Mouse (Mus musculus) MEL (cell line): Measurements from ENCODE around the gene Fam114a1. TPM values are rescaled to one million over a fixed set of nuclear protein-coding genes. Genes with fewer than 3 reads are reported as not detected.

ENCODE experiments used
- DNase-seq: peaks from one replicate; pipeline ENCODE4 v3.0.0; 2011; ENCODE audit warnings: low read depth, low spot score
- H3K27ac ChIP-seq: 2 replicates; pipeline ENCODE4 v1.5.1; 2012; ENCODE audit warnings: low read depth, mild to moderate bottlenecking, control low read depth, low read length, moderate library complexity; ENCODE audit not compliant: control insufficient read depth
- H3K27me3 ChIP-seq, 2 experiments: fragments of 150-350 bp in 1 of 2; sonication (generic) in 1 of 2; 2 replicates each; pipeline ENCODE4 v1.6.1; 2012; ENCODE audit warnings: low read length in 2 of 2, mild to moderate bottlenecking in 2 of 2, improper control_type of control experiment in 1 of 2, moderate library complexity in 1 of 2; ENCODE audit not compliant: insufficient read depth in 2 of 2, control insufficient read depth in 1 of 2
- H3K36me3 ChIP-seq, 2 experiments: 2 replicates each; pipeline ENCODE4 v1.6.1; 2012 to 2014; ENCODE audit warnings: low read length in 2 of 2, improper control_type of control experiment in 1 of 2, inconsistent platforms in 1 of 2, mild to moderate bottlenecking in 1 of 2; ENCODE audit not compliant: insufficient read depth in 2 of 2, control insufficient read depth in 1 of 2
- H3K4me1 ChIP-seq, 2 experiments: fragments of 150-350 bp in 1 of 2; sonication (generic) in 1 of 2; 2 replicates each; pipeline ENCODE4 v1.6.1; 2012; ENCODE audit warnings: low read length in 2 of 2, improper control_type of control experiment in 1 of 2, mild to moderate bottlenecking in 1 of 2; ENCODE audit not compliant: insufficient read depth in 2 of 2, control insufficient read depth in 1 of 2
- H3K4me3 ChIP-seq, 2 experiments: fragments of 150-350 bp in 1 of 2; sonication (generic) in 1 of 2; 2 replicates each; pipeline ENCODE4 v1.5.1; 2012; ENCODE audit warnings: low read depth in 2 of 2, low read length in 2 of 2, mild to moderate bottlenecking in 2 of 2, moderate library complexity in 2 of 2, control low read depth in 1 of 2, improper control_type of control experiment in 1 of 2; ENCODE audit not compliant: control insufficient read depth in 1 of 2, insufficient read depth in 1 of 2
- H3K79me2 ChIP-seq: 2 replicates; pipeline ENCODE4 v1.6.1; 2012; ENCODE audit warnings: mild to moderate bottlenecking, low read length, moderate library complexity; ENCODE audit not compliant: control insufficient read depth, poor library complexity, insufficient read depth
- H3K9ac ChIP-seq: 2 replicates; pipeline ENCODE4 v1.6.1; 2012; ENCODE audit warnings: low read depth, mild to moderate bottlenecking, control low read depth, low read length, moderate library complexity; ENCODE audit not compliant: control insufficient read depth, poor library complexity, severe bottlenecking
- H3K9me3 ChIP-seq: fragments of 150-350 bp; sonication (generic); replicated peaks from 2 replicates; pipeline ENCODE4 v1.6.1; 2012; ENCODE audit warnings: mild to moderate bottlenecking, low read length, improper control_type of control experiment, moderate library complexity; ENCODE audit not compliant: insufficient read depth
- ETS1 ChIP-seq: IDR thresholded peaks from 2 replicates; pipeline ENCODE4 v1.6.1; 2012; ENCODE audit warnings: low read depth, mild to moderate bottlenecking, inconsistent platforms, low read length, improper control_type of control experiment, moderate library complexity
- HCFC1 ChIP-seq: IDR thresholded peaks from 2 replicates; pipeline ENCODE4 v1.6.1; 2012; ENCODE audit warnings: low read depth, mild to moderate bottlenecking, inconsistent platforms, low read length, improper control_type of control experiment, moderate library complexity
- KAT2A ChIP-seq: conservative IDR thresholded peaks from 2 replicates; pipeline ENCODE4 v1.6.1; 2012; ENCODE audit warnings: low read depth, low read length, improper control_type of control experiment, inconsistent platforms
- MAFK ChIP-seq: IDR thresholded peaks from 2 replicates; pipeline ENCODE4 v1.6.1; 2011; ENCODE audit warnings: low read depth, mild to moderate bottlenecking, low read length, improper control_type of control experiment, borderline replicate concordance
- MYB ChIP-seq: IDR thresholded peaks from 2 replicates; pipeline ENCODE4 v1.6.1; 2011; ENCODE audit warnings: mild to moderate bottlenecking, low read depth, low read length, improper control_type of control experiment
- MYC ChIP-seq: IDR thresholded peaks from 2 replicates; pipeline ENCODE4 v1.6.1; 2011; ENCODE audit warnings: low read depth, mild to moderate bottlenecking, low read length, improper control_type of control experiment, moderate library complexity
- NELFE ChIP-seq: IDR thresholded peaks from 2 replicates; pipeline ENCODE4 v1.6.1; 2011; ENCODE audit warnings: low read depth, low read length, improper control_type of control experiment
- POLR2A ChIP-seq, 2 experiments: IDR thresholded peaks; 2 replicates each; pipeline ENCODE4 v1.6.1; 2011 to 2012; ENCODE audit warnings: low read length in 2 of 2, mild to moderate bottlenecking in 2 of 2, control low read depth in 1 of 2, improper control_type of control experiment in 1 of 2, low read depth in 1 of 2, moderate library complexity in 1 of 2; ENCODE audit not compliant: control insufficient read depth in 1 of 2, insufficient read depth in 1 of 2, poor library complexity in 1 of 2
- POLR2AphosphoS5 ChIP-seq: IDR thresholded peaks from 2 replicates; pipeline ENCODE4 v1.6.1; 2012; ENCODE audit warnings: low read depth, borderline replicate concordance, mild to moderate bottlenecking, inconsistent platforms, low read length, moderate library complexity, mixed read lengths
- SIN3A ChIP-seq: IDR thresholded peaks from 2 replicates; pipeline ENCODE4 v1.6.1; 2012; ENCODE audit warnings: low read length, improper control_type of control experiment, inconsistent platforms
- SMC3 ChIP-seq: IDR thresholded peaks from 2 replicates; pipeline ENCODE4 v1.6.1; 2011; ENCODE audit warnings: low read depth, low read length, improper control_type of control experiment
- TAL1 ChIP-seq: IDR thresholded peaks from 2 replicates; pipeline ENCODE4 v1.6.1; 2012; ENCODE audit warnings: mild to moderate bottlenecking, inconsistent platforms, low read length, moderate library complexity, mixed read lengths
- TBP ChIP-seq: IDR thresholded peaks from 2 replicates; pipeline ENCODE4 v1.8.0; 2011; ENCODE audit warnings: low read depth, low read length, improper control_type of control experiment
- TCF12 ChIP-seq: IDR thresholded peaks from 2 replicates; pipeline ENCODE4 v1.6.1; 2014; ENCODE audit warnings: low read depth, mild to moderate bottlenecking, inconsistent platforms, low read length, improper control_type of control experiment, moderate library complexity
- UBTF ChIP-seq: IDR thresholded peaks from 2 replicates; pipeline ENCODE4 v1.6.1; 2012; ENCODE audit warnings: low read depth, mild to moderate bottlenecking, inconsistent platforms, low read length, improper control_type of control experiment, moderate library complexity, borderline replicate concordance; ENCODE audit not compliant: insufficient read depth
- USF1 ChIP-seq: IDR thresholded peaks from 2 replicates; pipeline ENCODE4 v1.6.1; 2014; ENCODE audit warnings: low read depth, mild to moderate bottlenecking, inconsistent platforms, low read length, improper control_type of control experiment, moderate library complexity
- USF2 ChIP-seq, 2 experiments: IDR thresholded peaks; 2 replicates each; pipeline ENCODE4 v1.6.1; 2011 to 2012; ENCODE audit warnings: improper control_type of control experiment in 2 of 2, low read length in 2 of 2, borderline replicate concordance in 1 of 2, inconsistent platforms in 1 of 2, low read depth in 1 of 2, mild to moderate bottlenecking in 1 of 2; ENCODE audit not compliant: insufficient read depth in 1 of 2
- ZC3H11A ChIP-seq: IDR thresholded peaks from 2 replicates; pipeline ENCODE4 v1.6.1; 2012; ENCODE audit warnings: low read depth, mild to moderate bottlenecking, inconsistent platforms, low read length, improper control_type of control experiment
- ZNF384 ChIP-seq: IDR thresholded peaks from 2 replicates; pipeline ENCODE4 v1.6.1; 2012; ENCODE audit warnings: low read depth, mild to moderate bottlenecking, inconsistent platforms, low read length, improper control_type of control experiment
- polyA plus RNA-seq, 2 experiments: library from polyadenylated mRNA; stranded (reverse) in 1 of 2; unstranded in 1 of 2; fragments of >175 nt in 1 of 2; fragments of >200 nt in 1 of 2; gene quantifications; 2 replicates each; pipeline versions ENCODE4 v1.2.1 to v1.2.4; 2012; ENCODE audit warnings: low replicate concordance in 2 of 2, low read depth in 1 of 2; ENCODE audit not compliant: insufficient read length in 2 of 2, insufficient read depth in 1 of 2, missing spikeins in 1 of 2
- total RNA-seq: library from RNA; depleted of rRNA; stranded (reverse); fragments of 300-350 nt; gene quantifications from 2 replicates; pipeline ENCODE4 v1.2.3, GENCODE M21; 2012

The Fam114a1 gene
- total and polyA plus RNA-seq, 3 experiments: 0.08 TPM; not detected in 2

DNA sequence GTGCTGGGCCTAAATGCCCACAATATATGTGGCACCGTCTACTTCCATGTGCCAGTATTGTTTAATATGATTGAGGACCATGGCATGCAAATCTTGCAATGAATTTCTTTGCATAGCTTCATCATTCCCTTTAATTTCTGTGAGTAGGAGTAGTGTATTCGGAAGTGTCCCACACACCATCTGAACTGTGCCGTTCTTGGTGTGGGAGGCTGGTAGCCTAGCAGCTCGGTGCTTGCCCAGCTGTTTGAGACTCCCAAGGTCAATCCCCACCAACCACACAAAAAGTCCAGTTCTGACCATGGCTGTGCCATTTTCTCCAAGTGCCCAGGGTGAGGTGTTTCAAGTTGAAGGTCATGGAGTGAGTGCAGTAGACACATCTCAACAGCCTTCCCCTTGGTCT, 52.1 kb downstream of the Fam114a1 start:
- no peaks in the 10 kb centered on the region; a peak in 1 of 4 replicates for H3K27me3 ChIP-seq
- DNase-seq: no peak
- no peaks in the 10 kb centered on the region for H3K4me1 ChIP-seq
- H3K9ac ChIP-seq: no peak overlapping the region
- H3K27ac ChIP-seq: no peak overlapping the region
- H3K4me3 ChIP-seq: no peak overlapping the region
- no peaks in the 10 kb centered on the region for H3K79me2 ChIP-seq
- H3K36me3 ChIP-seq: no peaks in the 10 kb centered on the region
- TF ChIP-seq TAL1: no peak
- TF ChIP-seq TBP: no peak
- TF ChIP-seq NELFE: no peak
- no peak for TF ChIP-seq USF1
- TF ChIP-seq HCFC1: no peak
- TF ChIP-seq UBTF: no peak
- no peak for TF ChIP-seq POLR2A (IDR thresholded peaks at IDR 0.05; ENCODE audit: control insufficient read depth in 1 of 2, insufficient read depth in 1 of 2, low read depth in 1 of 2, low read length in 2 of 2, poor library complexity in 1 of 2)
- H3K9me3 ChIP-seq: no peaks in the 10 kb centered on the region

DNA sequence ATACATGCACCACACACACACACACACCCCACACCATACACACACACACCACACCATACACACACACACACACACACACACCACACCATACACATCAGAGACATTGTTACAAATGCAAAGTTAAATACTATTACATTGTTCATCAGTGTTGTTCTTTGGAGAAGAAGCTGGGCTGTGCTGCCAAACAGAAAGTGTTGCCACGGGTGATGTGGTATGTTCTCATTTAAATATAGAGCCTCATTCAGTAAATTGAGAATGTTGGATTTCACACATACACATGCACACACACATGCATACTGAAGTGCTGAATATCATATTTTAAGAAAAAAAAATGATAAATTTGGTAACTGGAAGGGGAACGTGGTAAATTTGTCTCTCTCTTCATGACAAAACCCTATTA, 54.8 kb downstream of the Fam114a1 start:
- Histone ChIP-seq H3K36me3 (no peaks in the 10 kb centered on the region), H3K4me1 (no peaks in the 10 kb centered on the region), H3K4me3 (no peak overlapping the region), H3K27ac (no peak overlapping the region)
- no peak for DNase-seq
- TF ChIP-seq TCF12 (no peak), TBP (no peak), SMC3 (no peak)
- TF ChIP-seq, all 39 proteins: peak for 0
- Histone ChIP-seq H3K9ac (no peak overlapping the region), H3K79me2 (no peaks in the 10 kb centered on the region), H3K27me3 (no peaks in the 10 kb centered on the region; a peak in 2 of 4 replicates), H3K9me3 (no peaks in the 10 kb centered on the region)

DNA sequence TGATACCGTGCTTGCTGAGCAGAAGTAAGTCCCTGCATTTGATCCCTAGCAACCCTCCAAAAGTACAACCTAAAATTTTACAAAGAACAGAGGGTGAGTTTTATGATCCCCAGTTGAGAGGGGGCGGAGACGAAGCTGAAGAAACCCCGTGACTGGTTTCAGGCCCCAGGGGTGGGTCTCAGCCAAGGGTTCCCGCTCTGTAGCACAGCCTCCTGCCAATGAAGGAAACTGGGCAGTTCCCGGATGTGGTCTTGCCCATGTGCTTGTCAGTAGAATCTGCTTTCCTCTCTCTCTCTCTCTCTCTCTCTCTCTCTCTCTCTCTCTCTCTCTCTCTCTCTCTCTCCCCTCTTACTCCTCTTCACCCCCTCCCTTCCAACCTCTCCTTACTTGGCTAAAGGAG, 56.0 kb downstream of the Fam114a1 start:
- H3K4me3 ChIP-seq: no peak overlapping the region
- H3K27ac ChIP-seq: no peak overlapping the region
- no peaks in the 10 kb centered on the region for H3K79me2 ChIP-seq
- H3K4me1 ChIP-seq: no peaks in the 10 kb centered on the region
- no peaks in the 10 kb centered on the region for H3K36me3 ChIP-seq
- H3K9me3 ChIP-seq: no peaks in the 10 kb centered on the region
- peak; percentile 7 for DNase-seq
- no peak overlapping the region for H3K9ac ChIP-seq
- no peak for TF ChIP-seq ZC3H11A
- no peak for TF ChIP-seq UBTF
- no peak for TF ChIP-seq POLR2A (IDR thresholded peaks at IDR 0.05; ENCODE audit: control insufficient read depth in 1 of 2, insufficient read depth in 1 of 2, low read depth in 1 of 2, low read length in 2 of 2, poor library complexity in 1 of 2)
- TF ChIP-seq ZNF384: no peak
- no peak for TF ChIP-seq MYC
- no peak for TF ChIP-seq HCFC1
- no peak for TF ChIP-seq ETS1
- TF ChIP-seq MAFK: no peak
- no peak for TF ChIP-seq TBP
- TF ChIP-seq KAT2A: no peak
- TF ChIP-seq SIN3A: no peak
- TF ChIP-seq MYB: no peak
- TF ChIP-seq POLR2AphosphoS5: no peak
- TF ChIP-seq USF2 (IDR thresholded peaks at IDR 0.05; ENCODE audit: borderline replicate concordance in 1 of 2, insufficient read depth in 1 of 2, low read depth in 1 of 2, low read length in 2 of 2): no peak
- H3K27me3 ChIP-seq: no peaks in the 10 kb centered on the region; a peak in 2 of 4 replicates
